Mouse (Mus musculus): ENCODE measurements around the gene Pard3.
A peak's percentile ranks its signal among the peaks of the same experiment; 100 is the strongest.

Pard3 gene

GRCm38 (mm10) chr8:127063551-127064360, at the start of gene Pard3:
Pard3 (plus strand) TSS chr8:127063893.
- DNase-seq = peak; percentile 84

- DNase-seq = no peak
These were observed 41.9 kb upstream of the Pard3 start for GRCm38 (mm10) chr8:127021830-127022229.

- no peak for DNase-seq
These were observed 38.4 kb upstream of the Pard3 start for GRCm38 (mm10) chr8:127025256-127025717.

- DNase-seq = no peak
These were observed 37.9 kb upstream of the Pard3 start for GRCm38 (mm10) chr8:127025775-127026174.

GRCm38 (mm10) chr8:127031476-127031875, 32.2 kb upstream of the Pard3 start:
- DNase-seq = peak in 1 of 2 experiments; percentile 11

GRCm38 (mm10) chr8:127038928-127039327, 24.8 kb upstream of the Pard3 start:
- DNase-seq = peak; percentile 5 to 19

- DNase-seq = no peak
These were observed 13.7 kb upstream of the Pard3 start for GRCm38 (mm10) chr8:127049996-127050395.

GRCm38 (mm10) chr8:127052132-127052531, 11.6 kb upstream of the Pard3 start:
- no peak for DNase-seq

- DNase-seq = no peak
These were observed 8.6 kb upstream of the Pard3 start for GRCm38 (mm10) chr8:127055081-127055480.

- DNase-seq = no peak
These were observed 4.9 kb upstream of the Pard3 start for GRCm38 (mm10) chr8:127058759-127059158.

GRCm38 (mm10) chr8:127059826-127060225, 3.9 kb upstream of the Pard3 start:
- no peak for DNase-seq

GRCm38 (mm10) chr8:127064361-127065112, 844 bp downstream of the Pard3 start:
- peak; percentile 55 to 59 for DNase-seq

GRCm38 (mm10) chr8:127065113-127065473, 1.4 kb downstream of the Pard3 start:
- no peak for DNase-seq

- DNase-seq = no peak
These were observed 2.1 kb downstream of the Pard3 start for GRCm38 (mm10) chr8:127065791-127066190.

- DNase-seq = no peak
These were observed 2.8 kb downstream of the Pard3 start for GRCm38 (mm10) chr8:127066501-127066900.

GRCm38 (mm10) chr8:127068719-127069118, 5.0 kb downstream of the Pard3 start:
- no peak for DNase-seq

GRCm38 (mm10) chr8:127070225-127070624, 6.5 kb downstream of the Pard3 start:
- peak; percentile 43 to 70 for DNase-seq

- DNase-seq = no peak
These were observed 9.4 kb downstream of the Pard3 start for GRCm38 (mm10) chr8:127073052-127073618.

- DNase-seq = no peak
These were observed 12.8 kb downstream of the Pard3 start for GRCm38 (mm10) chr8:127076511-127076910.

GRCm38 (mm10) chr8:127079244-127079805, 15.6 kb downstream of the Pard3 start:
- DNase-seq = no peak

- no peak for DNase-seq
These were observed 17.6 kb downstream of the Pard3 start for GRCm38 (mm10) chr8:127081297-127081696.

- no peak for DNase-seq
These were observed 18.8 kb downstream of the Pard3 start for GRCm38 (mm10) chr8:127082486-127082885.

- no peak for DNase-seq
These were observed 20.9 kb downstream of the Pard3 start for GRCm38 (mm10) chr8:127084565-127084964.
